9 mouse cellular contexts compared by ENCODE assay signal in the genomic region with DNA sequence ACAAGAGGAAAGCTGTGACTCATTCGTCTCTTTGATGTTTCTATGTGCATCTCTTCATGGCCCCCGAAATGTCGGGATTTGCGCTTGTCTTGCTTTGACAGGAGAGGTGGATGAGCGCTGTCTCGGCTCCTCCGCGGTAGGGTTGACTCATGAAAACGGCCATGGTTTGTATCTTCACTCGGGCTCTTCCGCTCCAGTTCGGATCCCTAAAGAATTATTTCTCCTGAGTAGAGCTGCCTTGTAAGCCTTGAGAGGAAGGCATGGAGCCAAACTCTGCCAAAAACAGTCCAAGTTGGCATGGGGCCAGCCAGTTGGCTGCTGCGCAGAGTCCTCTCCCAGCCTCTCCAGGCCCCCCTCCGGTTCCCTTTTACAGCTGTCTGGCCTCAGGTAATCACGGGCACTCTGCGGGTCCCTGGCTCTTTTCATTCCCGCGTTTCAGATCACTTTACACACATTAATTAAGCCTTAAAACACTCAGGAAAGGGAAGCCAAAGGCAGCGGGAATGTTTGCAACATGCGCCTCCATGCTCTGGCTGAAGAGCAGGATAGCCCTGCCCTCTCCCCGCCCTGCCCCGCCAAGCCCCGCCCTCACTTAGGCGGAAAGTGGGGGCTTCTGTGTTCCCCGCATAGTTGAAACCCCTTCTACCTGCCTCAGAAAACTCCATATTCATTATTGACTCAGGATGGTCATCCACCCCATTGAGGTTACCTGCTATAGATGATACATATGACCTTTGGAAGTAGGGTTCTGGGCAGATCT. TPM values are rescaled to one million over a fixed set of nuclear protein-coding genes. Genes with fewer than 3 reads are reported as not detected.
A peak's percentile ranks its signal among the peaks of the same experiment; 100 is the strongest.
DNase-seq lines count a peak whose midpoint lies in the region; ATAC-seq and TF ChIP-seq lines count a peak whose summit lies in the region.
"Had no signal": no experiment of that assay in that cellular context is flagged by ENCODE, and none has a peak within 500 bp of the region (broad histone marks: within the 10 kb centered on the region; RNA-seq: fewer than 3 reads in every experiment).

No protein-coding gene starts in this region.

- H3K4me1 ChIP-seq in kidney, embryonic 16.5 days (ENCODE audit: insufficient read depth, low read length) = no peaks in the 10 kb centered on the region
- peaks cover 5% of the 10 kb centered on the region; the same call in 1 of the 2 replicates for H3K4me1 ChIP-seq in lung, postnatal 0 days (ENCODE audit: insufficient read depth, low read depth, low read length)

- H3K9me3 ChIP-seq in kidney, embryonic 16.5 days (ENCODE audit: low read length) = no peaks in the 10 kb centered on the region
- H3K9me3 ChIP-seq in lung, postnatal 0 days (ENCODE audit: low read length) = no peaks in the 10 kb centered on the region

- WGBS in kidney, embryonic 16.5 days = 67% methylated on average over 25 of the region's 25 CpGs
- 50% methylated on average over 25 of the region's 25 CpGs for WGBS in lung, postnatal 0 days

- no peak for TF ChIP-seq CTCF in lung, postnatal 0 days (IDR thresholded peaks at IDR 0.05)

- H3K9ac ChIP-seq in kidney, embryonic 16.5 days (replicated peaks; ENCODE audit: low read length) = no peak overlapping the region
- no peak overlapping the region for H3K9ac ChIP-seq in lung, postnatal 0 days (replicated peaks; ENCODE audit: low read depth)

- no peak for TF ChIP-seq EP300 in lung, postnatal 0 days (IDR thresholded peaks at IDR 0.05)

- no peak overlapping the region for H3K4me2 ChIP-seq in kidney, embryonic 16.5 days (replicated peaks; ENCODE audit: low read depth, low read length)
- H3K4me2 ChIP-seq in lung, postnatal 0 days (replicated peaks; ENCODE audit: low read depth, low read length) = peak overlapping the region; percentile 37

- peak; percentile 47 for DNase-seq in kidney, adult 18-20 months
- peak; percentile 85 for DNase-seq in cerebellum, adult 9-10 months
- DNase-seq in gastrocnemius, postnatal 4 days (ENCODE audit: low spot score in 2 of 2) = peak; percentile 47 to 64
- DNase-seq in kidney, postnatal 36 days = peak; percentile 27 to 69
- DNase-seq in lung, postnatal 0 days (ENCODE audit: low spot score) = peak; percentile 32
- peak; percentile 32 for DNase-seq in telencephalon, adult 2 months (ENCODE audit: low read depth, low spot score)
- no peak for DNase-seq in thymus, postnatal 25 days

- no peaks in the 10 kb centered on the region for H3K36me3 ChIP-seq in kidney, embryonic 16.5 days (ENCODE audit: insufficient read depth, low read length)
- H3K36me3 ChIP-seq in lung, postnatal 0 days (ENCODE audit: insufficient read depth, low read length) = no peaks in the 10 kb centered on the region

- ATAC-seq in kidney, embryonic 16.5 days (ENCODE audit: low FRiP score, low TSS enrichment) = no peak
- ATAC-seq in lung, postnatal 0 days = peak; percentile 21; the same call in 1 of the 2 replicates

- no peak overlapping the region for H3K27ac ChIP-seq in kidney, embryonic 16.5 days (ENCODE audit: low read length)
- no peak overlapping the region for H3K27ac ChIP-seq in lung, postnatal 0 days (ENCODE audit: low read length)

- H3K27me3 ChIP-seq in kidney, embryonic 16.5 days (ENCODE audit: insufficient read depth, low read length) = 0 out of 2 replicates have a peak, but pooled peaks cover 3% of the 10 kb centered on the region
- no peaks in the 10 kb centered on the region for H3K27me3 ChIP-seq in lung, postnatal 0 days (replicated peaks; ENCODE audit: insufficient read depth, low read length)
- H3K27me3 ChIP-seq: CH12.LX had no signal

- H3K4me3 ChIP-seq in kidney, embryonic 16.5 days (ENCODE audit: low read length) = no peak overlapping the region
- no peak overlapping the region for H3K4me3 ChIP-seq in lung, postnatal 0 days (ENCODE audit: low read depth, low read length)

RNA-seq across cellular contexts. Expression of a gene that starts 7.0 kb away (rescaled TPM):
- 54.0 and 59.1 TPM in 2 replicates for polyA plus RNA-seq in kidney, embryonic 16.5 days (2015; fragmentation: Nextera tagmentation; extraction: Ambion mirVana)
- 100 to 1,000 TPM; 184 to 217 TPM for total RNA-seq in gastrocnemius, postnatal 4 days (2021)
- polyA plus RNA-seq in lung, postnatal 0 days (2015; fragmentation: Nextera tagmentation; extraction: Ambion mirVana) = 91.0 and 94.3 TPM in 2 replicates
